Mouse (Mus musculus) lung, postnatal 36 days (tissue): Measurements from ENCODE around the gene Vasn.
A peak's percentile ranks its signal among the peaks of the same experiment; 100 is the strongest.

ENCODE experiments used
- DNase-seq: peaks from one replicate; pipeline ENCODE4 v3.0.0; 2022; ENCODE audit warnings: mixed read lengths

Gene Vasn

GRCm38 (mm10) chr16:4639831-4640237, at the start of gene Vasn, which contains the start of gene Dnaja3:
TSS of gene Vasn (plus strand) at chr16:4639941.
TSS of gene Dnaja3 (plus strand) at chr16:4639989.
- peak; percentile 97 for DNase-seq

GRCm38 (mm10) chr16:4590236-4590635, 49.5 kb upstream of the Vasn start:
- DNase-seq, result no peak

GRCm38 (mm10) chr16:4592909-4593875, 46.5 kb upstream of the Vasn start:
- DNase-seq, result peak; percentile 84

GRCm38 (mm10) chr16:4593971-4594813, 45.5 kb upstream of the Vasn start, which contains the start of gene Glis2:
TSS of gene Glis2 (plus strand) at chr16:4594713.
- peak; percentile 58 for DNase-seq

GRCm38 (mm10) chr16:4594814-4595526, 44.8 kb upstream of the Vasn start:
- no peak for DNase-seq

GRCm38 (mm10) chr16:4595527-4595963, 44.2 kb upstream of the Vasn start:
- peak; percentile 73 for DNase-seq

GRCm38 (mm10) chr16:4596141-4596728, 43.5 kb upstream of the Vasn start:
- no peak for DNase-seq

- no peak for DNase-seq
Measured at GRCm38 (mm10) chr16:4596836-4597235, 42.9 kb upstream of the Vasn start.

- peak; percentile 41 for DNase-seq
Measured at GRCm38 (mm10) chr16:4597296-4597695, 42.4 kb upstream of the Vasn start.

- no peak for DNase-seq
Measured at GRCm38 (mm10) chr16:4598041-4598440, 41.7 kb upstream of the Vasn start.

GRCm38 (mm10) chr16:4598891-4599543, 40.7 kb upstream of the Vasn start:
- DNase-seq, result no peak

GRCm38 (mm10) chr16:4599616-4600015, 40.1 kb upstream of the Vasn start:
- DNase-seq, result no peak

GRCm38 (mm10) chr16:4600701-4601310, 38.9 kb upstream of the Vasn start:
- DNase-seq, result no peak

GRCm38 (mm10) chr16:4602189-4602588, 37.6 kb upstream of the Vasn start:
- DNase-seq, result no peak

GRCm38 (mm10) chr16:4602766-4603452, 36.8 kb upstream of the Vasn start:
- peak; percentile 25 for DNase-seq

- no peak for DNase-seq
Measured at GRCm38 (mm10) chr16:4603453-4603837, 36.3 kb upstream of the Vasn start.

GRCm38 (mm10) chr16:4604293-4604837, 35.4 kb upstream of the Vasn start:
- peak; percentile 24 for DNase-seq

GRCm38 (mm10) chr16:4605514-4606131, 34.1 kb upstream of the Vasn start:
- DNase-seq, result no peak

GRCm38 (mm10) chr16:4606431-4607084, 33.2 kb upstream of the Vasn start:
- peak; percentile 91 for DNase-seq
